Mouse (Mus musculus) heart, postnatal 0 days (tissue): ENCODE measurements around the gene Ppil1.

Experiments used
- CTCF ChIP-seq: IDR thresholded peaks from 2 replicates; pipeline ENCODE4 v1.5.1; 2016; ENCODE audit warnings: antibody characterized with exemption, control low read depth, low read depth
- EP300 ChIP-seq: IDR thresholded peaks from 2 replicates; pipeline ENCODE4 v1.6.1; 2016; ENCODE audit warnings: antibody characterized with exemption, low read depth

DNA sequence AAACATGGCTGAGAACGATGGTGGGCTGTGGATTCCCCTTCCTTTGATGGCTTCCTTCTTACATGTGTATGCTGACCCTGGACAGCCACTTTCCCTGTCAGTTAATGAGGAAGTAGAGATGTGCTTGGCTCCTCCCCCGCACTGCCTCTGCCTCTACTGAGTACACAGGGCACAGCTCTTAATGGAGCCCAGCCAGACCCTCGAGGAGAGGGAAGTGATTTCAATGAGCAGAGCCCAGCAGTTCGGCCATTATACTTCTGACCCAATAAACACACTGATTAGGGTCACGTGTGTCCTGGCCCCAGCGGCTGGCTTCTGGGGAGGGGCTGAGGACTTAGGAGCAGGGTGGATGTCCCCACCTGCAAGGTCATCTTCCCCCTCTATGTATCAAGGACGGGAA is 18.3 kb downstream of the Ppil1 start:
- no peak for TF ChIP-seq CTCF
- TF ChIP-seq EP300, result no peak
